Mouse (Mus musculus) limb, embryonic 10.5 days (tissue): ENCODE measurements around the gene Ccdc188. TPM values are rescaled to one million over a fixed set of nuclear protein-coding genes. Genes with fewer than 3 reads are reported as not detected.

Source experiments
- DNase-seq: peaks from one replicate; pipeline ENCODE4 v3.0.0-alpha.2; 2017; ENCODE audit warnings: low spot score
- H3K27ac ChIP-seq: fragments of 300-500 bp; sonication (generic); 2 replicates; pipeline ENCODE4 v1.5.1; 2016; ENCODE audit warnings: mild to moderate bottlenecking
- H3K27me3 ChIP-seq: fragments of 300-500 bp; sonication (generic); 2 replicates; pipeline ENCODE4 v1.6.1; 2016; ENCODE audit warnings: low read depth, mild to moderate bottlenecking; ENCODE audit not compliant: poor library complexity, severe bottlenecking
- H3K36me3 ChIP-seq: fragments of 300-500 bp; sonication (generic); 2 replicates; pipeline ENCODE4 v1.6.1; 2016; ENCODE audit warnings: mild to moderate bottlenecking, moderate library complexity
- H3K4me1 ChIP-seq: fragments of 300-500 bp; sonication (generic); 2 replicates; pipeline ENCODE4 v1.6.1; 2016
- H3K4me3 ChIP-seq: fragments of 300-500 bp; sonication (generic); 2 replicates; pipeline ENCODE4 v1.5.1; 2016; ENCODE audit warnings: mild to moderate bottlenecking, moderate library complexity
- H3K9me3 ChIP-seq: fragments of 300-500 bp; sonication (generic); replicated peaks from 2 replicates; pipeline ENCODE4 v1.6.1; 2016; ENCODE audit warnings: mild to moderate bottlenecking
- WGBS: fragments of 180-500 bp; shearing (Covaris S2); methylation state at CpG from one replicate; pipeline ENCODE4 v1.1.7; 2016; 5-methylcytosine and 5-hydroxymethylcytosine counted together
- polyA plus RNA-seq: library from polyadenylated mRNA; unstranded; fragments of >200 nt; fragmentation: Nextera tagmentation; extraction: Ambion mirVana; gene quantifications from 2 replicates; pipeline ENCODE4 v1.2.1, GENCODE M21; 2016

The Ccdc188 gene
- polyA plus RNA-seq, 1 experiment from 2014 or later, result not detected

GRCm38 (mm10) chr16:18231047-18231446 lies 13.4 kb downstream of the Ccdc188 start:
- H3K27me3 ChIP-seq, result no peaks in the 10 kb centered on the region
- DNase-seq, result no peak
- H3K4me1 ChIP-seq, result peaks cover 42% of the 10 kb centered on the region
- peaks cover 45% of the 10 kb centered on the region for H3K36me3 ChIP-seq
- no peaks in the 10 kb centered on the region for H3K9me3 ChIP-seq
- H3K4me3 ChIP-seq, result no peak overlapping the region
- WGBS, result 89% methylated on average over 3 of the region's 3 CpGs
- no peak overlapping the region for H3K27ac ChIP-seq

- Histone ChIP-seq H3K9me3 (no peaks in the 10 kb centered on the region), H3K36me3 (peaks cover 41% of the 10 kb centered on the region), H3K4me1 (peaks cover 46% of the 10 kb centered on the region), H3K27me3 (no peaks in the 10 kb centered on the region), H3K27ac (no peak overlapping the region), H3K4me3 (no peak overlapping the region)
- 87% methylated on average over 4 of the region's 4 CpGs for WGBS
- no peak for DNase-seq
Measured at GRCm38 (mm10) chr16:18231451-18231850, 13.8 kb downstream of the Ccdc188 start.

- 55% methylated on average over 1 of the region's 1 CpGs for WGBS
- Histone ChIP-seq H3K27me3 (no peaks in the 10 kb centered on the region), H3K4me1 (peaks cover 48% of the 10 kb centered on the region), H3K9me3 (no peaks in the 10 kb centered on the region), H3K36me3 (peaks cover 35% of the 10 kb centered on the region), H3K4me3 (no peak overlapping the region; the same call in 1 of the 2 replicates), H3K27ac (no peak overlapping the region)
- DNase-seq, result no peak
Measured at GRCm38 (mm10) chr16:18233451-18233850, 15.8 kb downstream of the Ccdc188 start.

GRCm38 (mm10) chr16:18233919-18234670 lies 16.4 kb downstream of the Ccdc188 start:
- no peaks in the 10 kb centered on the region for H3K9me3 ChIP-seq
- DNase-seq, result peak; percentile 48
- peak overlapping the region; percentile 81 for H3K4me3 ChIP-seq
- 22% methylated on average over 13 of the region's 13 CpGs for WGBS
- H3K36me3 ChIP-seq, result peaks cover 35% of the 10 kb centered on the region
- peak overlapping the region; percentile 88 for H3K27ac ChIP-seq
- H3K27me3 ChIP-seq, result no peaks in the 10 kb centered on the region
- peaks cover 46% of the 10 kb centered on the region for H3K4me1 ChIP-seq

GRCm38 (mm10) chr16:18234671-18235388 lies 17.2 kb downstream of the Ccdc188 start, which contains the start of gene Zdhhc8:
Zdhhc8 (minus strand) TSS chr16:18235136.
- Histone ChIP-seq H3K36me3 (peaks cover 42% of the 10 kb centered on the region), H3K4me3 (peak within 1 kb of the TSS; percentile 81), H3K9me3 (no peaks in the 10 kb centered on the region), H3K27me3 (no peaks in the 10 kb centered on the region), H3K4me1 (peaks cover 38% of the 10 kb centered on the region), H3K27ac (peak within 1 kb of the TSS; percentile 88)
- WGBS, result under 1% methylated on average over 79 of the region's 79 CpGs
- peak; percentile 79 for DNase-seq

- Histone ChIP-seq H3K4me1 (peaks cover 35% of the 10 kb centered on the region), H3K36me3 (peaks cover 43% of the 10 kb centered on the region), H3K4me3 (peak overlapping the region; percentile 81), H3K27me3 (no peaks in the 10 kb centered on the region), H3K9me3 (no peaks in the 10 kb centered on the region), H3K27ac (peak overlapping the region; percentile 88)
- WGBS, result 7% methylated on average over 19 of the region's 19 CpGs
- peak; percentile 83 for DNase-seq
Measured at GRCm38 (mm10) chr16:18235389-18236065, 17.8 kb downstream of the Ccdc188 start.

- H3K27me3 ChIP-seq, result no peaks in the 10 kb centered on the region
- peaks cover 33% of the 10 kb centered on the region for H3K4me1 ChIP-seq
- no peak for DNase-seq
- H3K9me3 ChIP-seq, result no peaks in the 10 kb centered on the region
- H3K27ac ChIP-seq, result no peak overlapping the region
- WGBS, result 79% methylated on average over 7 of the region's 7 CpGs
- H3K4me3 ChIP-seq, result no peak overlapping the region
- peaks cover 53% of the 10 kb centered on the region for H3K36me3 ChIP-seq
Measured at GRCm38 (mm10) chr16:18236676-18237501, 19.2 kb downstream of the Ccdc188 start.

- Histone ChIP-seq H3K36me3 (peaks cover 96% of the 10 kb centered on the region), H3K9me3 (no peaks in the 10 kb centered on the region), H3K4me1 (peaks cover 11% of the 10 kb centered on the region), H3K4me3 (no peak overlapping the region), H3K27me3 (no peaks in the 10 kb centered on the region), H3K27ac (no peak overlapping the region)
- WGBS, result 95% methylated on average over 10 of the region's 10 CpGs
- DNase-seq, result no peak
Measured at GRCm38 (mm10) chr16:18241581-18241980, 23.9 kb downstream of the Ccdc188 start.

- Histone ChIP-seq H3K27me3 (no peaks in the 10 kb centered on the region), H3K27ac (peak overlapping the region; percentile 99), H3K36me3 (peaks cover 76% of the 10 kb centered on the region), H3K4me3 (peak overlapping the region; percentile 98), H3K9me3 (no peaks in the 10 kb centered on the region), H3K4me1 (peaks cover 43% of the 10 kb centered on the region)
- DNase-seq, result no peak
- 2% methylated on average over 33 of the region's 33 CpGs for WGBS
Measured at GRCm38 (mm10) chr16:18247521-18248399, 30.1 kb downstream of the Ccdc188 start.

GRCm38 (mm10) chr16:18248433-18249363 lies 31.0 kb downstream of the Ccdc188 start, which contains the start of the genes Trmt2a and Ranbp1:
Trmt2a (plus strand) TSS chr16:18248679.
Ranbp1 (minus strand) TSS chr16:18248732.
- H3K9me3 ChIP-seq, result no peaks in the 10 kb centered on the region
- WGBS, result under 1% methylated on average over 102 of the region's 102 CpGs
- H3K36me3 ChIP-seq, result peaks cover 76% of the 10 kb centered on the region
- H3K27me3 ChIP-seq, result no peaks in the 10 kb centered on the region
- peak; percentile 100 for DNase-seq
- H3K4me1 ChIP-seq, result peaks cover 43% of the 10 kb centered on the region
- H3K4me3 ChIP-seq, result peak within 1 kb of the TSS; percentile 98
- H3K27ac ChIP-seq, result peak within 1 kb of the TSS; percentile 99
